Mouse (Mus musculus) liver, postnatal 0 days (tissue): ENCODE data around the gene Pip4k2b.

Experiments used
- CTCF ChIP-seq: sonication (generic); IDR thresholded peaks from 2 replicates; pipeline ENCODE4 v1.5.1; 2016; ENCODE audit warnings: antibody characterized with exemption, low read depth
- EP300 ChIP-seq: IDR thresholded peaks from 2 replicates; pipeline ENCODE4 v1.6.1; 2016; ENCODE audit warnings: antibody characterized with exemption, low read depth, mild to moderate bottlenecking

DNA sequence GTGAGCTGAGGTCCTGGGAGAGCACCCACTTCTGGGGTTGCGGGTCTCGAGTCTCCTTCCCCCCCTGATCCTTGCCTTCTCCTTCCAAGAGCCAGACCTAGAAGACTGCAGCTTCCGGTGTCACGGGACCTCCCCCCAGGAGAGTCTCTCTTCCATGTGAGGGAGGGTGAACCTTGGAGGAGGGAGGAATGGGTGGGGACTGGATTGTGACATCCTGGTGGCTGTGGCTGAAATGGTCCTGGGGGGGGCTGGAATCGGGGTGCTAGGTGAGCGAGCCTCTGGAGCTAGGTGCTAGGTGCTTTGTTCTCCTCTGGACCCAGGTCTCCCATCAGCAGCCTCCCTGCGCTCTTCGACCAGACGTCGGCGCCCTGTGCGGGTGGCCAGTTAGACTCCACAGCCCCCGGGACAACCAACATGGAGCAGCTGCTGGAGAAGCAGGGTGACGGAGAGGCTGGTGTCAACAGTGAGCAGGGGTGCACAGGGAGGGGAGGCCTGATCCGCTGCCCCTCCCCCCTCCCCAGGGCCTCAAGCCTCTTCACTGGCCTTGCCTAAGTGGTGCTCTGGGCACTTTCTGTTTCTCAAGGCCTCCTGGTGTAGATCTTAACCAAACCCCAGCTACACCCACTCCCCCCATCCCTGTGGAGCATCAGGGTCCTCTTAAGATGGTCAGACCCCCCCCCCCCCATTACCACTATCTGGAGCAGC lies 68.3 kb downstream of the Pip4k2b start:
- TF ChIP-seq EP300 = no peak
- TF ChIP-seq CTCF = no peak
